15 mouse cellular contexts compared by ENCODE assay signal in genomic region chr1:87813681-87814080, GRCm38 (mm10). TPM values are rescaled to one million over a fixed set of nuclear protein-coding genes. Genes with fewer than 3 reads are reported as not detected.
DNase-seq lines count a peak whose midpoint lies in the region; ATAC-seq lines count a peak whose summit lies in the region.
"Had no signal": no experiment of that assay in that cellular context is flagged by ENCODE, and none has a peak within 500 bp of the region (broad histone marks: within the 10 kb centered on the region; RNA-seq: fewer than 3 reads in every experiment).

No protein-coding gene starts in this region.

- DNase-seq in frontal cortex, postnatal 25 days (ENCODE audit: low spot score in 2 of 2): no peak
- peak; percentile 52 for DNase-seq in right cerebral cortex, postnatal 4 days
- DNase-seq in right cerebral cortex, postnatal 36 days (ENCODE audit: low spot score in 2 of 2): no peak
- DNase-seq in induced T-regulatory cell, adult 2 months (ENCODE audit: low read depth): peak; percentile 33
- no peak for DNase-seq in kidney, postnatal 14 days
- DNase-seq: gastrocnemius, adult 2 months; heart, postnatal 4 days; midbrain, embryonic 14.5 days had no signal

- no peak overlapping the region for H3K27ac ChIP-seq in forebrain, embryonic 16.5 days (ENCODE audit: low read length)
- H3K27ac ChIP-seq in liver, embryonic 12.5 days: no peak overlapping the region
- H3K27ac ChIP-seq: embryonic facial prominence, embryonic 13.5 days; gastrocnemius, adult 2 months; kidney, postnatal 0 days; liver, embryonic 15.5 days; stomach, embryonic 15.5 days had no signal

- no peaks in the 10 kb centered on the region for H3K9me3 ChIP-seq in forebrain, embryonic 16.5 days (ENCODE audit: control insufficient read depth, low read length)
- peaks cover 3% of the 10 kb centered on the region; the same call in 1 of the 2 replicates for H3K9me3 ChIP-seq in liver, embryonic 12.5 days (replicated peaks)
- H3K9me3 ChIP-seq: embryonic facial prominence, embryonic 13.5 days; liver, embryonic 15.5 days; stomach, embryonic 15.5 days had no signal

- H3K36me3 ChIP-seq in forebrain, embryonic 16.5 days (ENCODE audit: control insufficient read depth, insufficient read depth): peaks cover 2% of the 10 kb centered on the region; the same call in 1 of the 2 replicates
- H3K36me3 ChIP-seq in liver, embryonic 12.5 days: no peaks in the 10 kb centered on the region
- H3K36me3 ChIP-seq: embryonic facial prominence, embryonic 13.5 days; liver, embryonic 15.5 days; stomach, embryonic 15.5 days had no signal

- peak; percentile 4; the same call in 1 of the 2 replicates for ATAC-seq in frontal cortex, adult (ENCODE audit: low TSS enrichment)
- ATAC-seq in forebrain, embryonic 16.5 days: no peak
- no peak for ATAC-seq in liver, embryonic 12.5 days

- WGBS in forebrain, embryonic 16.5 days: 81% methylated on average over 7 of the region's 7 CpGs
- WGBS in liver, embryonic 12.5 days (ENCODE audit: insufficient replicate concordance): 65% methylated on average over 7 of the region's 7 CpGs

- no peak overlapping the region for H3K4me2 ChIP-seq in forebrain, embryonic 16.5 days (ENCODE audit: low read length)
- no peak overlapping the region for H3K4me2 ChIP-seq in liver, embryonic 12.5 days
- H3K4me2 ChIP-seq: embryonic facial prominence, embryonic 13.5 days; liver, embryonic 15.5 days; stomach, embryonic 15.5 days had no signal

- no peak overlapping the region for H3K9ac ChIP-seq in forebrain, embryonic 16.5 days (replicated peaks; ENCODE audit: low read depth, low read length)
- no peak overlapping the region for H3K9ac ChIP-seq in liver, embryonic 12.5 days
- H3K9ac ChIP-seq: embryonic facial prominence, embryonic 13.5 days; liver, embryonic 15.5 days; stomach, embryonic 15.5 days had no signal

- no peaks in the 10 kb centered on the region for H3K27me3 ChIP-seq in forebrain, embryonic 16.5 days (replicated peaks; ENCODE audit: control insufficient read depth, insufficient read depth, low read length)
- no peaks in the 10 kb centered on the region for H3K27me3 ChIP-seq in liver, embryonic 12.5 days (replicated peaks)
- H3K27me3 ChIP-seq: embryonic facial prominence, embryonic 13.5 days; liver, embryonic 15.5 days; stomach, embryonic 15.5 days had no signal

- 0 out of 2 replicates have a peak, but pooled peaks cover 4% of the 10 kb centered on the region for H3K4me1 ChIP-seq in forebrain, embryonic 16.5 days (replicated peaks; ENCODE audit: control insufficient read depth, insufficient read depth, low read length)
- H3K4me1 ChIP-seq in liver, embryonic 12.5 days: no peaks in the 10 kb centered on the region
- H3K4me1 ChIP-seq: liver, embryonic 15.5 days; stomach, embryonic 15.5 days had no signal

- no peak overlapping the region for H3K4me3 ChIP-seq in forebrain, embryonic 16.5 days (replicated peaks; ENCODE audit: low read length)
- no peak overlapping the region for H3K4me3 ChIP-seq in liver, embryonic 12.5 days
- H3K4me3 ChIP-seq: embryonic facial prominence, embryonic 13.5 days; gastrocnemius, adult 2 months; liver, embryonic 15.5 days; stomach, embryonic 15.5 days had no signal

RNA-seq across cellular contexts. Expression of gene Sag, which starts 10.2 kb away (rescaled TPM):
- 1.4 and 1.9 TPM in 2 replicates for polyA plus RNA-seq in forebrain, embryonic 16.5 days (2015; fragmentation: Nextera tagmentation; extraction: Ambion mirVana)
- 1.4 and 1.5 TPM in 2 replicates for polyA plus RNA-seq in liver, embryonic 12.5 days (2016; fragmentation: Nextera tagmentation; extraction: Ambion mirVana)

RNA-seq across cellular contexts. Expression of gene Dgkd, which starts 39.4 kb away (rescaled TPM):
- 57.7 TPM in 2 replicates for polyA plus RNA-seq in forebrain, embryonic 16.5 days (2015; fragmentation: Nextera tagmentation; extraction: Ambion mirVana)
- 19.9 and 20.4 TPM in 2 replicates for polyA plus RNA-seq in liver, embryonic 12.5 days (2016; fragmentation: Nextera tagmentation; extraction: Ambion mirVana)

RNA-seq across cellular contexts. Expression of gene Atg16l1, which starts 58.0 kb away (rescaled TPM):
- polyA plus RNA-seq in forebrain, embryonic 16.5 days (2015; fragmentation: Nextera tagmentation; extraction: Ambion mirVana): 74.5 and 76.3 TPM in 2 replicates
- 19.5 and 21.9 TPM in 2 replicates for polyA plus RNA-seq in liver, embryonic 12.5 days (2016; fragmentation: Nextera tagmentation; extraction: Ambion mirVana)

Comparison
In these comparisons a context has a peak if more than half of its experiments do, and no peak if none do; other contexts are left out.
1. DNase-seq: peak in right cerebral cortex, postnatal 4 days (single experiment) and induced T-regulatory cell, adult 2 months (single experiment); none in frontal cortex, postnatal 25 days (0 of 2), right cerebral cortex, postnatal 36 days (0 of 2) and kidney, postnatal 14 days (single experiment).